Comparison of ENCODE assay signal across 7 mouse cellular contexts in genomic region chr13:23763586-23764323, GRCm38 (mm10). TPM values are rescaled to one million over a fixed set of nuclear protein-coding genes. Genes with fewer than 3 reads are reported as not detected.
DNase-seq lines count a peak whose midpoint lies in the region; ATAC-seq and TF ChIP-seq lines count a peak whose summit lies in the region.

TSS of gene Hist1h1a (plus strand) at chr13:23763666.

- TF ChIP-seq POLR2A in small intestine, adult 2 months (IDR thresholded peaks at IDR 0.05; ENCODE audit: low read depth, low read length): peak; percentile 81

- no peaks in the 10 kb centered on the region for H3K9me3 ChIP-seq in intestine, embryonic 16.5 days (ENCODE audit: control insufficient read depth, low read length)
- H3K9me3 ChIP-seq in limb, embryonic 11.5 days (ENCODE audit: control insufficient read depth, low read length): no peaks in the 10 kb centered on the region
- H3K9me3 ChIP-seq in midbrain, embryonic 13.5 days: no peaks in the 10 kb centered on the region

- peak; percentile 69 for ATAC-seq in intestine, embryonic 16.5 days
- peak; percentile 75 for ATAC-seq in limb, embryonic 11.5 days (ENCODE audit: insufficient number of reproducible peaks, low FRiP score, low TSS enrichment, low read depth)
- peak; percentile 68 for ATAC-seq in midbrain, embryonic 13.5 days

- H3K9ac ChIP-seq in intestine, embryonic 16.5 days (ENCODE audit: low read depth, low read length): peak within 1 kb of the TSS; percentile 73
- H3K9ac ChIP-seq in limb, embryonic 11.5 days (ENCODE audit: low read length): peak within 1 kb of the TSS; percentile 69
- peak within 1 kb of the TSS; percentile 74 for H3K9ac ChIP-seq in midbrain, embryonic 13.5 days (replicated peaks)

- peak within 1 kb of the TSS; percentile 97 for H3K27ac ChIP-seq in intestine, embryonic 16.5 days (ENCODE audit: low read length)
- H3K27ac ChIP-seq in limb, embryonic 11.5 days (replicated peaks; ENCODE audit: low read depth, low read length): peak within 1 kb of the TSS; percentile 75
- peak within 1 kb of the TSS; percentile 85 for H3K27ac ChIP-seq in midbrain, embryonic 13.5 days
- H3K27ac ChIP-seq in small intestine, adult 2 months (ENCODE audit: insufficient read depth, low read depth, low read length): peak within 1 kb of the TSS; percentile 82

- intact Hi-C loops in gastrocnemius, postnatal 36 days (cut with DNase I): no loop called here

- H3K36me3 ChIP-seq in intestine, embryonic 16.5 days (ENCODE audit: control insufficient read depth, insufficient read depth, low read length): no peaks in the 10 kb centered on the region
- H3K36me3 ChIP-seq in limb, embryonic 11.5 days (ENCODE audit: control insufficient read depth, insufficient read depth, low read length): no peaks in the 10 kb centered on the region
- no peaks in the 10 kb centered on the region for H3K36me3 ChIP-seq in midbrain, embryonic 13.5 days
- H3K36me3 ChIP-seq in small intestine, adult 2 months (ENCODE audit: control insufficient read depth, insufficient read depth, low read length): no peaks in the 10 kb centered on the region

- peak within 1 kb of the TSS; percentile 89 for H3K4me2 ChIP-seq in intestine, embryonic 16.5 days (ENCODE audit: low read depth, low read length)
- peak within 1 kb of the TSS; percentile 65 for H3K4me2 ChIP-seq in limb, embryonic 11.5 days (ENCODE audit: low read depth, severe bottlenecking)
- peak within 1 kb of the TSS; percentile 87 for H3K4me2 ChIP-seq in midbrain, embryonic 13.5 days (replicated peaks)

- H3K4me3 ChIP-seq in intestine, embryonic 16.5 days (ENCODE audit: low read length): peak within 1 kb of the TSS; percentile 53
- peak within 1 kb of the TSS; percentile 42 for H3K4me3 ChIP-seq in limb, embryonic 11.5 days (ENCODE audit: low read depth, low read length)
- H3K4me3 ChIP-seq in midbrain, embryonic 13.5 days (replicated peaks): peak within 1 kb of the TSS; percentile 59
- H3K4me3 ChIP-seq in small intestine, adult 2 months (ENCODE audit: low read depth, low read length): peak within 1 kb of the TSS; percentile 71

- peak; percentile 89 for DNase-seq in adrenal gland, adult 2 months
- DNase-seq in embryo, embryonic 11 days: peak; percentile 96
- DNase-seq in gastrocnemius, postnatal 36 days: peak; percentile 65 to 67
- peak; percentile 94 for DNase-seq in limb, embryonic 11.5 days (ENCODE audit: low spot score)

- TF ChIP-seq CTCF in small intestine, adult 2 months (IDR thresholded peaks at IDR 0.05; ENCODE audit: extremely low read depth, insufficient read length, insufficient replicate concordance, low read depth, low read length): no peak; the same call in 1 of the 2 replicates

- H3K27me3 ChIP-seq in intestine, embryonic 16.5 days (replicated peaks; ENCODE audit: control insufficient read depth, insufficient read depth, low read length): no peaks in the 10 kb centered on the region
- no peaks in the 10 kb centered on the region for H3K27me3 ChIP-seq in limb, embryonic 11.5 days (ENCODE audit: control insufficient read depth, insufficient read depth, low read length)
- no peaks in the 10 kb centered on the region for H3K27me3 ChIP-seq in midbrain, embryonic 13.5 days
- no peaks in the 10 kb centered on the region for H3K27me3 ChIP-seq in small intestine, adult 2 months (ENCODE audit: control insufficient read depth, insufficient read depth, low read length)

- peaks cover 22% of the 10 kb centered on the region for H3K4me1 ChIP-seq in intestine, embryonic 16.5 days (ENCODE audit: control insufficient read depth, insufficient read depth, low read length)
- H3K4me1 ChIP-seq in limb, embryonic 11.5 days (ENCODE audit: control insufficient read depth, insufficient read depth, low read length): peaks cover 6% of the 10 kb centered on the region
- H3K4me1 ChIP-seq in midbrain, embryonic 13.5 days (replicated peaks): peaks cover 30% of the 10 kb centered on the region
- peaks cover 16% of the 10 kb centered on the region for H3K4me1 ChIP-seq in small intestine, adult 2 months (ENCODE audit: control insufficient read depth, insufficient read depth, insufficient read length, low read length)

- WGBS in intestine, embryonic 16.5 days: 4% methylated on average over 34 of the region's 34 CpGs
- 4% methylated on average over 34 of the region's 34 CpGs for WGBS in limb, embryonic 11.5 days
- 2% methylated on average over 34 of the region's 34 CpGs for WGBS in midbrain, embryonic 13.5 days
- WGBS in small intestine, adult 2 months: 6% methylated on average over 34 of the region's 34 CpGs

RNA-seq across cellular contexts. Expression of gene Hist1h1a, which starts in this region (rescaled TPM):
- 10 to 100 TPM; 11.0 to 19.6 TPM for total RNA-seq in adrenal gland, adult 2 months (2021)
- polyA plus RNA-seq in adrenal gland, adult 2 months (2012; rRNA removed): 0.21 and 0.25 TPM in 2 replicates
- 1 to 10 TPM; 5.6 to 7.4 TPM for total RNA-seq in gastrocnemius, postnatal 36 days (2021)
- 0.38 and 0.99 TPM in 2 replicates for polyA plus RNA-seq in intestine, embryonic 16.5 days (2015; fragmentation: Nextera tagmentation; extraction: Ambion mirVana)
- 2.8 and 4.1 TPM in 2 replicates for polyA plus RNA-seq in limb, embryonic 11.5 days (2014; fragmentation: Nextera tagmentation; extraction: Ambion mirVana)
- polyA plus RNA-seq in midbrain, embryonic 13.5 days (2015; fragmentation: Nextera tagmentation; extraction: Ambion mirVana): 1.6 and 2.2 TPM in 2 replicates
- polyA plus RNA-seq in small intestine, adult 2 months (2012; rRNA removed): 0.53 and 0.95 TPM in 2 replicates

Comparison
In these comparisons a context has a peak if more than half of its experiments do, and no peak if none do; other contexts are left out.
1. Peak in every context shown above with its lines: DNase-seq, ATAC-seq, H3K4me3 ChIP-seq and H3K27ac ChIP-seq.
2. Peak in ATAC-seq, H3K4me3 ChIP-seq, H3K27ac ChIP-seq, H3K9ac ChIP-seq and H3K4me2 ChIP-seq in intestine, embryonic 16.5 days; RNA of the gene not detected or under 1 TPM.